Mouse (Mus musculus) heart, embryonic 11.5 days (tissue): Measurements from ENCODE around the gene Slc30a6. TPM values are rescaled to one million over a fixed set of nuclear protein-coding genes. Genes with fewer than 3 reads are reported as not detected.

ENCODE experiments used
- ATAC-seq: fragments of 200-750 bp; cut with Nextera tagmentation; replicated peaks from 2 replicates; pipeline ENCODE4 v1.8.0; 2017; ENCODE audit warnings: moderate library complexity; ENCODE audit not compliant: insufficient number of reproducible peaks, low FRiP score, low TSS enrichment
- H3K27ac ChIP-seq: fragments of 300-500 bp; sonication (generic); 2 replicates; pipeline ENCODE4 v1.5.1; 2014; ENCODE audit warnings: mild to moderate bottlenecking, low read depth, low read length
- H3K27me3 ChIP-seq: fragments of 300-500 bp; sonication (generic); 2 replicates; pipeline ENCODE4 v1.6.1; 2014; ENCODE audit warnings: mild to moderate bottlenecking, low read length, mixed read lengths; ENCODE audit not compliant: control insufficient read depth, insufficient read depth
- H3K36me3 ChIP-seq: fragments of 300-500 bp; sonication (generic); 2 replicates; pipeline ENCODE4 v1.6.1; 2014; ENCODE audit warnings: mild to moderate bottlenecking, low read length, moderate library complexity, mixed read lengths; ENCODE audit not compliant: control insufficient read depth, insufficient read depth
- H3K4me1 ChIP-seq: fragments of 300-500 bp; sonication (generic); 2 replicates; pipeline ENCODE4 v1.6.1; 2014; ENCODE audit warnings: low read length; ENCODE audit not compliant: control insufficient read depth, insufficient read depth
- H3K4me2 ChIP-seq: fragments of 300-500 bp; sonication (generic); 2 replicates; pipeline ENCODE4 v1.6.1; 2014; ENCODE audit warnings: mild to moderate bottlenecking, moderate library complexity
- H3K4me3 ChIP-seq: fragments of 300-500 bp; sonication (generic); 2 replicates; pipeline ENCODE4 v1.5.1; 2014; ENCODE audit warnings: low read depth, low read length
- H3K9ac ChIP-seq: fragments of 300-500 bp; sonication (generic); 2 replicates; pipeline ENCODE4 v1.6.1; 2014; ENCODE audit warnings: mild to moderate bottlenecking, low read depth, low read length, moderate library complexity
- H3K9me3 ChIP-seq: fragments of 300-500 bp; sonication (generic); replicated peaks from 2 replicates; pipeline ENCODE4 v1.6.1; 2016; ENCODE audit warnings: low read length; ENCODE audit not compliant: control insufficient read depth
- WGBS: fragments of 180-500 bp; shearing (Covaris S2); extraction: QIAGEN DNeasy Blood & Tissue Kit; methylation state at CpG from one replicate; pipeline ENCODE4 v1.1.7; 2014; ENCODE audit not compliant: insufficient replicate concordance; 5-methylcytosine and 5-hydroxymethylcytosine counted together
- polyA plus RNA-seq: library from polyadenylated mRNA; unstranded; fragments of >200 nt; fragmentation: Nextera tagmentation; extraction: Ambion mirVana; gene quantifications from 2 replicates; pipeline ENCODE4 v1.2.1, GENCODE M21; 2014

Gene Slc30a6
- polyA plus RNA-seq, 1 experiment from 2014 or later: 26.6 TPM

DNA sequence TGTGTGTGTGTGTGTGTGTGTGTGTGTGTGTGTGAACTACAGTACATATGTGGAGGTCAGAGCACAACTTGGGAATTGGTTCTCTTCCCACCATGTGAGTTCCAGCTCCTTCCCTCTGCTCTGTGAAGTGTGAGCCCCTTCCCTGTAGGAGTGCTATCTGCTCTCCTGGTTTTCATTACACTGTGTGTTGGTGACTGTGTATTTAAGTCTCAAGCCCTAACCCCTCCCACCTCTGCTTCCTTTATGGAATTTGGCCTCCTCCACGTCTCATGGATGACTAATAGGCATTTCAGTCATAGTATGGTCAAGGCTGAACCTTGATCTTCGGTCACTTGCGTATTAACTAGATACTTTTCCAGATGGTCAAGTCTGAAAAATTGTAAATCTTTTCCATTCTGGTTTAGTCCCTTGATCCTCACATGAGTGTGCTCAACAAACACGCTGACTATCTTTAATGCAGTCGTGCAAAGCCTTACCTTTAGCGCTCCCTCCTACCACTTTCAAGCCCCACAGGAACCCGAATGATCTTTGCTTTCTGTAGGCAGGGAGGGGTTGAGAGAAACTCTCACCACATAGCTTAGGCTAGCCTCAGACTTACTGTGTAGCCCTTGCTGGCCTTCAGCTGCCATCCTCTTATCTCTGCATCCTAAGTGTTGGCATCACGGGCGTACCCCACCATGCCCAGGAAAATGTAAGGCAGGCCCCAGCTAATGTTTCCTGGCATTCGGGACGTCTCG lies 7.2 kb downstream of the Slc30a6 start:
- H3K4me3 ChIP-seq: no peak overlapping the region
- no peak overlapping the region for H3K4me2 ChIP-seq
- H3K36me3 ChIP-seq: peaks cover 13% of the 10 kb centered on the region; the same call in 1 of the 2 replicates
- H3K27ac ChIP-seq: no peak overlapping the region
- no peaks in the 10 kb centered on the region for H3K4me1 ChIP-seq
- no peaks in the 10 kb centered on the region for H3K9me3 ChIP-seq
- H3K9ac ChIP-seq: no peak overlapping the region
- H3K27me3 ChIP-seq: no peaks in the 10 kb centered on the region
- 88% methylated on average over 12 of the region's 12 CpGs for WGBS
- ATAC-seq: no peak

DNA sequence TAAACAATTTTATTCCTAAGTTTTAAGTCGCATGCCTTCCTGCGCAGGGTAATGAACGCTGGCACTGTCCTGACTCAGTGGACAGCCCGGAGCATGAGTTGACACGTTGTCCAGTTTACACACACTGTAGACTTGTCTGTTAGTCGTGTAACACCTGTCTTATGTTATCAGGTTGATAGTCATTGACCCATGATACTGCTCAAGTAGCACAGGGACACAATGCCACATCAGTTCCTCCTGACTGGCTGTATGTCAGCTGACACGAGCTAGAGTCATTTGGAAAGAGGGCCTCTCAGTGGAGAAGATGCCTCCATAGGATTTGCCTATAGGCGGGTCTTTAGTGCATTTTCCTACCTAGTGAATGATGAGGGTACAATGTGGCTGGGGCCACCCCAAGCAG lies 11.1 kb downstream of the Slc30a6 start:
- no peak overlapping the region for H3K27ac ChIP-seq
- 76% methylated on average over 8 of the region's 8 CpGs for WGBS
- H3K9me3 ChIP-seq: no peaks in the 10 kb centered on the region
- peaks cover 13% of the 10 kb centered on the region; the same call in 1 of the 2 replicates for H3K36me3 ChIP-seq
- no peak overlapping the region for H3K4me2 ChIP-seq
- H3K9ac ChIP-seq: no peak overlapping the region
- H3K4me1 ChIP-seq: no peaks in the 10 kb centered on the region
- H3K4me3 ChIP-seq: no peak overlapping the region
- no peak for ATAC-seq
- no peaks in the 10 kb centered on the region for H3K27me3 ChIP-seq

DNA sequence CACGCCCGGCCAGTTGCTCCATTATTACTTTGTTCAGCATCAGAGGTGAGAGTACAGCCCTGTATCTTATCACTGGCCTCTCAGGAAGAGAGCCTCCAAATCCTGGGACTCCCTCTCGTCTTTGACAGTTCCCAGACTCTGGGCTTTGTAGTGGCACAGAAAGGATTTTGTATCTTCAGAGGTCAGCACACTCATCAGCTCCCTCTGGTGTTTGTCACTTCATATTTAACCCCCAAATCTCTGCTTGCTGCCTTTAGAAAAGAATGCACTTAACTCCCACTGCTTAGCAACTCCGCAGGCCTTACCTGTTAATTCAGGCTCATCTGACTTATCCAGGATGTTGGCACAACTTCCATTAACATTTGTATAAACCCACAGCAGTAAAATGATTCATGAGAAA lies 14.3 kb downstream of the Slc30a6 start:
- no peak overlapping the region for H3K27ac ChIP-seq
- no peak overlapping the region for H3K4me2 ChIP-seq
- no peak overlapping the region for H3K4me3 ChIP-seq
- no peaks in the 10 kb centered on the region for H3K9me3 ChIP-seq
- 35% methylated on average over 4 of the region's 4 CpGs for WGBS
- no peaks in the 10 kb centered on the region for H3K27me3 ChIP-seq
- H3K36me3 ChIP-seq: peaks cover 7% of the 10 kb centered on the region; the same call in 1 of the 2 replicates
- ATAC-seq: no peak
- no peaks in the 10 kb centered on the region for H3K4me1 ChIP-seq
- H3K9ac ChIP-seq: no peak overlapping the region

DNA sequence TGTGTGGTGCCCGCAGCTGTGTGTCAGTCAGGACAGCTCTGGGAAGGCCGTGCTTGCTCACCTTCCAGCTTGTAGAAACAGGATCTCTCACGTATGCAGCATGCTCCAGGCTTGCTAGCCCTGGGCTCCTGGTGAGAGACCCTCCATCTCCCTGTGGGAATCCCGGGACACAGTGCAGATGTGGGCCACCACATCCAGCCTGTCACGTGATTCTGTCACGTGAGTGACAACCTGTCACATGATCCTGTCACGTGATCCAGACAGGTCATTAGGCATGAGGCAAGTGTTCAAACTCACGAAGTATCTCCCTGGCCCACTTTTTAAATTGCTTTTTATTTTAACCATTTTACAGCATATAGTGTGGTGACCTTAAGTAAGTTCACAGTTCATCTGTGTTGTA lies 17.9 kb downstream of the Slc30a6 start:
- no peak overlapping the region for H3K4me2 ChIP-seq
- H3K36me3 ChIP-seq: peaks cover 12% of the 10 kb centered on the region; the same call in 1 of the 2 replicates
- no peak; the same call in 1 of the 2 replicates for ATAC-seq
- WGBS: 83% methylated on average over 8 of the region's 8 CpGs
- H3K9ac ChIP-seq: no peak overlapping the region
- H3K27ac ChIP-seq: no peak overlapping the region
- H3K4me3 ChIP-seq: no peak overlapping the region
- H3K27me3 ChIP-seq: no peaks in the 10 kb centered on the region
- no peaks in the 10 kb centered on the region for H3K4me1 ChIP-seq
- no peaks in the 10 kb centered on the region for H3K9me3 ChIP-seq

DNA sequence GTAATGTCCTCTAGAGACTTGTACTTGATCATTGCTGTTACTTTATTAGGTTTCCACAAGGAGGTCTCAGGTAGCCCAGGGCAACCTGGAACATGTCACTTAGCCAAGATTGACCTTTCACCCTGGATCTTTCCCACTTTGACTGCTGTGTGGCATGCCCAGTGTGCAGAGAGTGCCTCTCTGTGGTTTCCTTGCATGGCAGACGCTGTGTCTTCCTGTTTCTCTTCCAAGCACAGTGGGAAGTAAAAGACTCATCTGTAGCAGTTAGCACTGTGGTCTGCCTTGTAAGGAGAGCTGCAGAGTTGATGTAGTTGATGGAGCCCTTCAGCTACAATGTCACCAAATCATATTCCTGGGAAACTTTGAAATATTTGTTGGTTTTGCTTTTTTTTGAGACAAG lies 19.3 kb downstream of the Slc30a6 start:
- ATAC-seq: no peak
- H3K27me3 ChIP-seq: no peaks in the 10 kb centered on the region
- no peak overlapping the region for H3K4me2 ChIP-seq
- no peaks in the 10 kb centered on the region for H3K9me3 ChIP-seq
- no peak overlapping the region for H3K4me3 ChIP-seq
- WGBS: 78% methylated on average over 1 of the region's 1 CpGs
- H3K27ac ChIP-seq: no peak overlapping the region
- H3K36me3 ChIP-seq: peaks cover 16% of the 10 kb centered on the region
- H3K9ac ChIP-seq: no peak overlapping the region
- H3K4me1 ChIP-seq: no peaks in the 10 kb centered on the region

DNA sequence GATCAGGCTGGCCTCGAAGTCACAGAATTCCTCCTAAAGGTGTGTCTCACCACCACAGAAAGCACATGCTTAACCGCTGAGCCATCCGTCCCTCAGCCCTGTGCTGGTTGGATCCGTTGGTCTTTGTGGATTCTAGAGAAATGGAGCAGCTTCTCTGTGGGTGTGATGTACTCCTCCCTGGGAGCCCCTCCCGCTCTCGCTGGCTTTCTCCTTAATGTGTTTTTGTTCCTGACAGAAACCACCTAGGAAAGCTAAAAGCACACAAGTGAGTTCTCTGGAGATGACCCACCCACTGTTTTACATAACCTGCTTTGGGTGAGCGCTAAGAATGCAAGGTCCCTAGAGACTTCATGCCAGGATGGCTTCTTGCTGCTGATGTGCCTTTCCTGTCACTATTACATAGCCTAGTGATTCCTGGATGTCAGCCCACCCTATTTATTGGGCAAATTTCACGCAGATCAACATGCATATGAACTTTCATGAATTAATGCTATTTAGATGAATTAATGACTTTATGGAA lies 21.5 kb downstream of the Slc30a6 start:
- Histone ChIP-seq H3K4me3 (no peak overlapping the region), H3K27me3 (no peaks in the 10 kb centered on the region), H3K4me1 (no peaks in the 10 kb centered on the region), H3K4me2 (no peak overlapping the region), H3K27ac (no peak overlapping the region), H3K9me3 (no peaks in the 10 kb centered on the region), H3K9ac (no peak overlapping the region), H3K36me3 (peaks cover 18% of the 10 kb centered on the region)
- 82% methylated on average over 8 of the region's 8 CpGs for WGBS
- no peak for ATAC-seq

DNA sequence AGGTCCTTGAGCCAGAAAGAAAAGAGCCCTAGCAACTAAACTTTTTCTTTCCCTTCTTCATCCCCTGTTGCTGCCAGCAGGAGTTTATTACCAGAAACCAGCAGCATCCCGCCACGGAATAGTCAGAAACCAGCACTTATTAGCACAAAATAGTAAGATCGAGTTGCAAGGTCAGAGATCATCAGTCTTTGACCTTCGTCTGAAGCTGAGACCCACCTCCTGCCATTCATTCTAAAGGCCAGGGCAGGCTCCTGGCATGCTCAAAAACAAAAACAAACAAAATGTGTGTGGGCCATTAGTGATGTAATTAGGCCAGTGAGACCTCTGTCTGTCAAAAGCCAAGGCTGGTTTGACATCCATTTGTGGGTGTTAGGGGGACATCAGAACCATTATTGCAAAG lies 22.8 kb downstream of the Slc30a6 start:
- no peak for ATAC-seq
- no peaks in the 10 kb centered on the region for H3K4me1 ChIP-seq
- WGBS: 71% methylated on average over 4 of the region's 4 CpGs
- no peak overlapping the region for H3K4me3 ChIP-seq
- H3K27ac ChIP-seq: no peak overlapping the region
- peaks cover 18% of the 10 kb centered on the region for H3K36me3 ChIP-seq
- H3K4me2 ChIP-seq: no peak overlapping the region
- H3K9me3 ChIP-seq: no peaks in the 10 kb centered on the region
- H3K9ac ChIP-seq: no peak overlapping the region
- no peaks in the 10 kb centered on the region for H3K27me3 ChIP-seq

DNA sequence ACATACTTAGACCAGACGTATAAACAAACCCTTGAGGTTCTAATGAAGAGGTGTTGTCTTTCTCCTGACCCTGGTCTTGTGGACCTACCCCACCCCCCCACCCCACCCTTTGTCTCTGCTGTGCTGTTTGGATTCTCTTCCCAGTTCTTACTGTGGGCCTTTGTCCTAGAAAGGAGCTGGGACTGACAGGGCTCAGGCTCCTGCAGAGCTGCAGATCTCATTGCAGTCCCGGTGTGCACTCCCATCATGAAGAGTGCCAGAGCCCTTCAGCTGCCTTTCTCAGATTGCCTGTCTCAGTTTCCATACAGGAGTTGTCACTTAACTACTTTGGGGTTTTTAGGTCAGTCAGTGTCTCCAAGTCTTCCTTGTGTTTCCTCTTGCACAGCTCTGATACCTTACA lies 25.2 kb downstream of the Slc30a6 start:
- 0 out of 2 replicates have a peak, but pooled peaks cover 3% of the 10 kb centered on the region for H3K4me1 ChIP-seq
- no peaks in the 10 kb centered on the region for H3K9me3 ChIP-seq
- H3K9ac ChIP-seq: no peak overlapping the region
- peaks cover 19% of the 10 kb centered on the region for H3K36me3 ChIP-seq
- WGBS: 83% methylated on average over 2 of the region's 2 CpGs
- no peaks in the 10 kb centered on the region for H3K27me3 ChIP-seq
- no peak overlapping the region for H3K4me3 ChIP-seq
- no peak overlapping the region for H3K27ac ChIP-seq
- no peak overlapping the region for H3K4me2 ChIP-seq
- ATAC-seq: no peak
